Mouse (Mus musculus): ENCODE measurements at regions not wholly inside any gene's neighbourhood (a gene's known extent, or its start where the extent isn't known, plus 50 kb on each side); places are given as distances from the start of the nearest gene placed in this dataset.
"Not testable (repeated sequence)": the region's sequence is repeated elsewhere in the genome, so short reads cannot be mapped to it uniquely, and the experiment has no call there.

GRCm38 (mm10) chr8:126081279-126081678, 86.3 kb downstream of the Kcnk1 start:
- no peak for DNase-seq (ENCODE audit: low spot score in 2 of 2)

GRCm38 (mm10) chr8:126082827-126083226, 87.9 kb downstream of the Kcnk1 start:
- DNase-seq (ENCODE audit: low spot score in 2 of 2) = no peak

GRCm38 (mm10) chr8:126090772-126091171, 95.8 kb downstream of the Kcnk1 start:
- no peak for DNase-seq (ENCODE audit: low spot score in 2 of 2)

GRCm38 (mm10) chr8:126094005-126094404, 99.0 kb downstream of the Kcnk1 start:
- no peak for DNase-seq (ENCODE audit: low spot score in 2 of 2)

- DNase-seq (ENCODE audit: low spot score in 2 of 2) = peak in 1 of 2 experiments; percentile 13
Observed at GRCm38 (mm10) chr8:126096056-126096455, 101.1 kb downstream of the Kcnk1 start.

- peak; percentile 27 to 56 for DNase-seq (ENCODE audit: low spot score in 2 of 2)
Observed at GRCm38 (mm10) chr8:126096636-126097170, 101.7 kb downstream of the Kcnk1 start.

GRCm38 (mm10) chr8:126098886-126099285, 103.9 kb downstream of the Kcnk1 start:
- no peak for DNase-seq (ENCODE audit: low spot score in 2 of 2)

GRCm38 (mm10) chr8:126099889-126100288, 104.9 kb downstream of the Kcnk1 start:
- DNase-seq (ENCODE audit: low spot score in 2 of 2) = no peak

GRCm38 (mm10) chr8:126105043-126105442, 110.1 kb downstream of the Kcnk1 start:
- DNase-seq (ENCODE audit: low spot score in 2 of 2) = peak in 1 of 2 experiments; percentile 19

- no peak for DNase-seq (ENCODE audit: low spot score in 2 of 2)
Observed at GRCm38 (mm10) chr8:126126041-126126440, 131.1 kb downstream of the Kcnk1 start.

GRCm38 (mm10) chr8:126132076-126132475, 137.1 kb downstream of the Kcnk1 start:
- DNase-seq (ENCODE audit: low spot score in 2 of 2) = no peak

- DNase-seq (ENCODE audit: low spot score in 2 of 2) = not testable (repeated sequence)
Observed at GRCm38 (mm10) chr8:126132918-126133317, 137.9 kb downstream of the Kcnk1 start.

- no peak for DNase-seq (ENCODE audit: low spot score in 2 of 2)
Observed at GRCm38 (mm10) chr8:126135100-126135499, 140.1 kb downstream of the Kcnk1 start.

GRCm38 (mm10) chr8:126135573-126135972, 140.6 kb downstream of the Kcnk1 start:
- no peak for DNase-seq (ENCODE audit: low spot score in 2 of 2)

GRCm38 (mm10) chr8:126136946-126137345, 142.0 kb downstream of the Kcnk1 start:
- DNase-seq (ENCODE audit: low spot score in 2 of 2) = no peak

- no peak for DNase-seq (ENCODE audit: low spot score in 2 of 2)
Observed at GRCm38 (mm10) chr8:126137452-126137851, 142.5 kb downstream of the Kcnk1 start.

- peak in 1 of 2 experiments; percentile 24 for DNase-seq (ENCODE audit: low spot score in 2 of 2)
Observed at GRCm38 (mm10) chr8:126138645-126139545, 143.9 kb downstream of the Kcnk1 start.

- DNase-seq (ENCODE audit: low spot score in 2 of 2) = no peak
Observed at GRCm38 (mm10) chr8:126139546-126139870, 144.5 kb downstream of the Kcnk1 start.

- no peak for DNase-seq (ENCODE audit: low spot score in 2 of 2)
Observed at GRCm38 (mm10) chr8:126140998-126141397, 146.0 kb downstream of the Kcnk1 start.

- no peak for DNase-seq (ENCODE audit: low spot score in 2 of 2)
Observed at GRCm38 (mm10) chr8:126151527-126151926, 146.8 kb upstream of the Slc35f3 start.

- DNase-seq (ENCODE audit: low spot score in 2 of 2) = no peak
Observed at GRCm38 (mm10) chr8:126153955-126154354, 144.4 kb upstream of the Slc35f3 start.

- DNase-seq (ENCODE audit: low spot score in 2 of 2) = no peak
Observed at GRCm38 (mm10) chr8:126157452-126158185, 140.7 kb upstream of the Slc35f3 start.

Data from left cerebral cortex, adult 18-20 months (tissue).